Mouse (Mus musculus) myocyte (in vitro differentiated cells): ENCODE data around the gene Ranbp1. TPM values are rescaled to one million over a fixed set of nuclear protein-coding genes. Genes with fewer than 3 reads are reported as not detected.

Experiments used
- H3K27me3 ChIP-seq: one replicate; pipeline ENCODE4 v1.6.1; 2011; ENCODE audit not compliant: control insufficient read depth, insufficient read depth, insufficient read length
- H3K36me3 ChIP-seq: one replicate; pipeline ENCODE4 v1.6.1; 2011; ENCODE audit not compliant: control insufficient read depth, insufficient read depth
- H3K4me2 ChIP-seq: one replicate; pipeline ENCODE4 v1.6.1; 2011; ENCODE audit warnings: low read depth, control low read depth
- H3K4me3 ChIP-seq: one replicate; pipeline ENCODE4 v1.5.1; 2011; ENCODE audit warnings: mild to moderate bottlenecking, control low read depth, moderate library complexity
- H3K79me2 ChIP-seq: one replicate; pipeline ENCODE4 v1.6.1; 2011; ENCODE audit not compliant: control insufficient read depth, insufficient read depth
- H3ac ChIP-seq: one replicate; pipeline ENCODE4 v1.6.1; 2011; ENCODE audit not compliant: control insufficient read depth, insufficient read length
- CEBPB ChIP-seq: IDR thresholded peaks from 2 replicates; pipeline ENCODE4 v1.6.1; 2011; ENCODE audit warnings: mild to moderate bottlenecking, moderate library complexity; ENCODE audit not compliant: poor library complexity, insufficient read depth, severe bottlenecking
- E2F4 ChIP-seq: IDR thresholded peaks from one replicate; pipeline ENCODE4 v1.6.1; 2011; ENCODE audit warnings: mild to moderate bottlenecking, control low read depth, moderate library complexity; ENCODE audit not compliant: insufficient read depth
- MAX ChIP-seq: IDR thresholded peaks from one replicate; pipeline ENCODE4 v1.6.1; 2011; ENCODE audit warnings: low read depth, mild to moderate bottlenecking, control low read depth
- MYOD1 ChIP-seq, 3 experiments: IDR thresholded peaks; one replicate each; pipeline ENCODE4 v1.6.1; 2011; ENCODE audit warnings: control low read depth in 2 of 3, low read depth in 2 of 3, mild to moderate bottlenecking in 2 of 3, moderate library complexity in 1 of 3; ENCODE audit not compliant: insufficient read length in 2 of 3, control insufficient read depth in 1 of 3
- MYOG ChIP-seq, 3 experiments: IDR thresholded peaks; one replicate each; pipeline ENCODE4 v1.6.1; 2011; ENCODE audit warnings: control low read depth in 2 of 3, low read depth in 2 of 3, mild to moderate bottlenecking in 2 of 3; ENCODE audit not compliant: insufficient read length in 2 of 3, control insufficient read depth in 1 of 3, insufficient read depth in 1 of 3
- POLR2A ChIP-seq: IDR thresholded peaks from one replicate; pipeline ENCODE4 v1.6.1; 2011; ENCODE audit warnings: low read depth, mild to moderate bottlenecking, control low read depth, moderate library complexity; ENCODE audit not compliant: insufficient read length
- POLR2AphosphoS2 ChIP-seq: IDR thresholded peaks from one replicate; pipeline ENCODE4 v1.6.1; 2011; ENCODE audit warnings: low read depth, control low read depth; ENCODE audit not compliant: insufficient read length
- REST ChIP-seq: IDR thresholded peaks from one replicate; pipeline ENCODE4 v1.6.1; 2011; ENCODE audit warnings: mild to moderate bottlenecking, control low read depth, moderate library complexity; ENCODE audit not compliant: insufficient read depth, insufficient read length
- SRF ChIP-seq: IDR thresholded peaks from one replicate; pipeline ENCODE4 v1.6.1; 2011; ENCODE audit warnings: low read depth; ENCODE audit not compliant: control insufficient read depth, insufficient read length
- TCF12 ChIP-seq: IDR thresholded peaks from one replicate; pipeline ENCODE4 v1.6.1; 2011; ENCODE audit warnings: mild to moderate bottlenecking, control low read depth; ENCODE audit not compliant: poor library complexity, insufficient read depth, severe bottlenecking
- TCF3 ChIP-seq: IDR thresholded peaks from one replicate; pipeline ENCODE4 v1.6.1; 2011; ENCODE audit warnings: low read depth, control low read depth; ENCODE audit not compliant: insufficient read length
- USF1 ChIP-seq: IDR thresholded peaks from one replicate; pipeline ENCODE4 v1.6.1; 2011; ENCODE audit warnings: low read depth, mild to moderate bottlenecking, control low read depth, moderate library complexity
- polyA plus RNA-seq: library from polyadenylated mRNA; unstranded; fragments of >200 nt; fragmentation: generic; extraction: Trizol; gene quantifications from one replicate; pipeline ENCODE4 v1.2.1, GENCODE M21; 2012; ENCODE audit warnings: missing spikeins

Ranbp1 gene
- polyA plus RNA-seq, 1 experiment: 150 TPM

GRCm38 (mm10) chr16:18241581-18241980 lies 7.0 kb downstream of the Ranbp1 start:
- Histone ChIP-seq H3K79me2 (peaks cover 27% of the 10 kb centered on the region), H3K4me2 (no peak overlapping the region), H3K36me3 (peaks cover 64% of the 10 kb centered on the region), H3K4me3 (no peak overlapping the region), H3K27me3 (no peaks in the 10 kb centered on the region), H3ac (no peak overlapping the region)
- no peak for TF ChIP-seq TCF12
- no peak for TF ChIP-seq MYOG (IDR thresholded peaks at IDR 0.05; ENCODE audit: control insufficient read depth in 1 of 3, insufficient read depth in 1 of 3, insufficient read length in 2 of 3, low read depth in 2 of 3)
- TF ChIP-seq MAX: no peak
- no peak for TF ChIP-seq USF1
- no peak for TF ChIP-seq E2F4
- no peak for TF ChIP-seq TCF3
- TF ChIP-seq MYOD1 (IDR thresholded peaks at IDR 0.05; ENCODE audit: control insufficient read depth in 1 of 3, insufficient read length in 2 of 3, low read depth in 2 of 3): no peak
- TF ChIP-seq SRF: no peak
- no peak for TF ChIP-seq CEBPB
- TF ChIP-seq REST: no peak
- no peak for TF ChIP-seq POLR2A
- TF ChIP-seq POLR2AphosphoS2: no peak

DNA sequence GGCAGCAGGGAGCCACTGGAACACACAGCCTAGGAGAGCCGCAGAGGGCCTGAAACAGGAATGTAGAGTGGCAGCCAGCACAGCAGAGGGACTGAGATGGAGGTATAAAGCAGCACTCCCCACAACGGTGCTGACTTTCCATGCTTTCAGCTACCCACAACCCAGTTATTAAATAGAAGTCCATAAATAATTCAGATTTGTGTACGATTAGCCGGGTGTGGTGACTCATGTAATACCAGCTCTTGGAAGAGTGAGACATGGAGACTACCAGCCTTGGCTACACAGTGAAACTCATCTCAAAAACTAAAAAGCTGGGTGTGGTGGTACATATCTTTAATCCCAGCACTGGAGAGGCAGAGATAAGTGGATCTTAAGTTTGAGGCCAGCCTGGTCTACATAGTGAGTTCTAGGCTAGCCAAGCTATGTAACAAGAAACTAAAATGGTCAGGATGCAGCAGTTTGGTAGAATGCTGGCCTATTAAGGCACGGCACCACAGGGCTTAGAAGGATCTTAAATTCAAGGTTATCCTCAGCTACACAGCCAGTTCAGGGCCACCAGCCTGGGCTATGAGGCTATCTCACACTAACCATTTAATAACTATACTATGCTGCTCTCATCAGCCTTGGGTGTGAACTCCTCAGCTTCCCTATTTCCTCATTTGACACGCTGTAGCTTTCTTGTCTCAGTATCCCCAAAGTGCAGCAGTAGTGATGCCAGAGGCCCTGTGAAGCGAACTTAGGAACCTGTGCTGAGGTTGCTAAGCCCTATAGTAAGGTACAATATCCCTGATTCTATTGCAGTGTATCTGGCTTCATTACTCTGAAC lies 11.6 kb downstream of the Ranbp1 start:
- H3K36me3 ChIP-seq: peaks cover 23% of the 10 kb centered on the region
- peak; percentile 56 for TF ChIP-seq POLR2AphosphoS2
- TF ChIP-seq MAX: no peak
- no peaks in the 10 kb centered on the region for H3K27me3 ChIP-seq
- no peak overlapping the region for H3K4me3 ChIP-seq
- peak overlapping the region; percentile 75 for H3K4me2 ChIP-seq
- H3ac ChIP-seq: no peak overlapping the region
- peaks cover 22% of the 10 kb centered on the region for H3K79me2 ChIP-seq

DNA sequence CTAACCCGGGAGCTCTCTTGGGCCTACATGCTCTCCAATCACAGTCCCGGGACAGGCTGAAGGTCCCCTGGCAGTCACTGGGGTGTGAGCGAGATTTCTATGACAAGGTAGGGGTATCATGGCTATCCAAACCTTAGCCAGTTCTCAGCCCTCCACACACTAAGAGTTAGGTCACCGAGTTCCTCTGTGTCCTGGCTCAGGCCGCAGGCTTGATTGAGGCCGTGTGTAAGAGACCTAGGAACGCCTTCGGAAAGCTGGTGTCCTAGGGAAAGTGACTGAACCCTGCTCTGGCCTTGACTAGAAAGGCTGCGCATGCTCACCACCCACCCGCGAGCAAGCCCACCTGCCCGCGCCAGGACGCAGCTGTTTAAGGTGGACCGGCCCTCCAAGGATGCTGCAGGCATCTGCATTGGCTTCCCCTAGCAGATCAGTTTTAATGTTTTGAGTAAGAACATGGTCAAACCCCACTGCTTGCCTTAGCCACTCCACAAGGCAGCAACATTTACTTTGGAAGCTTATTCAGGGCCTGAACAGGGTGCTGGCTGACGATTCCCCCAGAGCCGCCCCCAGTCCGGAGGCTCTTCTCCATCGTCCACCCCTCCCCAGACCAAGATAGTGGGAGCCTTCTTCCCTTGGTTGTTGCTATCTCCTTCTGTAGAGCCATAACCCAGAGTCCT lies 13.0 kb downstream of the Ranbp1 start:
- Histone ChIP-seq H3K4me3 (peak overlapping the region; percentile 64), H3K36me3 (peaks cover 14% of the 10 kb centered on the region), H3K4me2 (peak overlapping the region; percentile 75), H3K79me2 (peaks cover 36% of the 10 kb centered on the region), H3ac (peak overlapping the region; percentile 63), H3K27me3 (no peaks in the 10 kb centered on the region)
- TF ChIP-seq MYOG (IDR thresholded peaks at IDR 0.05; ENCODE audit: control insufficient read depth in 1 of 3, insufficient read depth in 1 of 3, insufficient read length in 2 of 3, low read depth in 2 of 3): peak in 2 of 3 experiments; percentile 28 to 74
- peak; percentile 54 for TF ChIP-seq POLR2AphosphoS2
- TF ChIP-seq MYOD1 (IDR thresholded peaks at IDR 0.05; ENCODE audit: control insufficient read depth in 1 of 3, insufficient read length in 2 of 3, low read depth in 2 of 3): peak in 2 of 3 experiments; percentile 76 to 79
- no peak for TF ChIP-seq USF1

DNA sequence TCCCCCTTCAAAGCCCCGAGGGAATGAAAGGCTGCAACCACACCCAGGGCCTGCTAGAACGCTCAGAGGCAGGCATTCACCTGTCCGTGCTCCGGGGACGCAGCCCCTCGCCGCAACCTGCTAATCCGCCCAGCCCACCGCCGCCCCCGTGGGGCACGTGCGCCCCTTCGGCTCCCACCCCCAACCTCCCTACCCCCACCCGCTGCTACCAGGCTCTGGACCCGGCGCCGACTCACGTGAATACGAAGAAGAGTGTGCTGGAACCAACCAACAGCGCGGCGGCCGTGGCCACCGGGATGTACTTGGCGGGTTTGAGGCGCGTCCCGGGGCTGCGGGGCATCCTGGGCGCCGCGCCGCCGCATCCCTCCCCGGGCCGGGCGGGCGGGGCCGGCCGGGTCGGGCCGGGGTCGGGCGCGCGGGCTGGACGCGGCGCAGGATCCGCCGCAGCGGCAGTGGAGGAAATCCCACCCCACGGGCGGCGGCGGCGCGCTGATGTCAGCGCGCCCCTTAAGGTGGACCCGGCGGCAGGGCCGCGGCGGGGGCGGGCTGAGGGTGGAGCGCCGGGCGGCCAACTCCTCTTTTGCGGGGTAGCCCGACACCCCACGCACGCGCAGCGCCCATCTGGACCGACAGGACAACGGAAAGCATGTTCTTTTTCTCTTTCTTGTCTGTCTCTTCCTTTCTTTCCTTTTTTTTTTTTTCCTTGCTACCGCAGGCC lies 13.7 kb downstream of the Ranbp1 start, which contains the start of gene Zdhhc8:
Gene Zdhhc8 (minus strand): TSS at position 466 of the 718 bp plus-strand sequence.
- no peak for TF ChIP-seq MYOG (IDR thresholded peaks at IDR 0.05; ENCODE audit: control insufficient read depth in 1 of 3, insufficient read depth in 1 of 3, insufficient read length in 2 of 3, low read depth in 2 of 3)
- peak; percentile 51 for TF ChIP-seq POLR2A
- TF ChIP-seq SRF: no peak
- peak in 1 of 3 experiments; percentile 30 for TF ChIP-seq MYOD1 (IDR thresholded peaks at IDR 0.05; ENCODE audit: control insufficient read depth in 1 of 3, insufficient read length in 2 of 3, low read depth in 2 of 3)
- TF ChIP-seq TCF3: no peak
- TF ChIP-seq REST: no peak
- peak; percentile 46 for TF ChIP-seq POLR2AphosphoS2

More for the DNA sequence above, 13.7 kb downstream of the Ranbp1 start, which contains the start of gene Zdhhc8:
- peak within 1 kb of the TSS; percentile 64 for H3K4me3 ChIP-seq
- no peaks in the 10 kb centered on the region for H3K27me3 ChIP-seq
- peak within 1 kb of the TSS; percentile 75 for H3K4me2 ChIP-seq
- peaks cover 13% of the 10 kb centered on the region for H3K36me3 ChIP-seq
- H3K79me2 ChIP-seq: peaks cover 43% of the 10 kb centered on the region
- H3ac ChIP-seq: peak within 1 kb of the TSS; percentile 63
